Mouse (Mus musculus) T-helper 2 cell (primary cell): ENCODE measurements at regions not wholly inside any gene's neighbourhood (a gene's known extent, or its start where the extent isn't known, plus 50 kb on each side); places are given as distances from the start of the nearest gene placed in this dataset.

Experiments used
- in situ Hi-C: fragments of 300-600 bp; cut with MboI, MseI; formaldehyde crosslinking; loops from one replicate; pipeline ENCODE4 v1.15.1; 2025; ENCODE audit warnings: high pct_unique_total_duplicates

GRCm38 (mm10) chr2:137847901-137848300 is 408.5 kb upstream of the Btbd3 start:
- in situ Hi-C loops: no loop called here

GRCm38 (mm10) chr2:137827814-137828374 is 428.5 kb upstream of the Btbd3 start:
- in situ Hi-C loops: no loop called here

GRCm38 (mm10) chr2:137821344-137821916 is 434.9 kb upstream of the Btbd3 start:
- in situ Hi-C loops: no loop called here

- in situ Hi-C loops: no loop called here
Observed at GRCm38 (mm10) chr2:137814945-137815344, 441.4 kb upstream of the Btbd3 start.

- in situ Hi-C loops: no loop called here
Observed at GRCm38 (mm10) chr2:137808401-137809230, 447.7 kb upstream of the Btbd3 start.

GRCm38 (mm10) chr2:137807594-137808295 is 448.6 kb upstream of the Btbd3 start:
- in situ Hi-C loops: no loop called here

- in situ Hi-C loops: no loop called here
Observed at GRCm38 (mm10) chr2:137794841-137795240, 461.5 kb upstream of the Btbd3 start.

- in situ Hi-C loops: no loop called here
Observed at GRCm38 (mm10) chr2:137784091-137784490, 472.3 kb upstream of the Btbd3 start.

GRCm38 (mm10) chr2:137777430-137777829 is 478.9 kb upstream of the Btbd3 start:
- in situ Hi-C loops: no loop called here

GRCm38 (mm10) chr2:137764785-137765184 is 491.6 kb upstream of the Btbd3 start:
- in situ Hi-C loops: no loop called here

- in situ Hi-C loops: no loop called here
Observed at GRCm38 (mm10) chr2:137759455-137759854, 496.9 kb upstream of the Btbd3 start.

- in situ Hi-C loops: no loop called here
Observed at GRCm38 (mm10) chr2:137758389-137758788, 498.0 kb upstream of the Btbd3 start.

GRCm38 (mm10) chr2:137757231-137758212 is 498.8 kb upstream of the Btbd3 start:
- in situ Hi-C loops: no loop called here

GRCm38 (mm10) chr2:137756220-137756619 is 500.1 kb upstream of the Btbd3 start:
- in situ Hi-C loops: no loop called here

- in situ Hi-C loops: no loop called here
Observed at GRCm38 (mm10) chr2:137754481-137754880, 501.9 kb upstream of the Btbd3 start.

- in situ Hi-C loops: no loop called here
Observed at GRCm38 (mm10) chr2:137732410-137732809, 524.0 kb upstream of the Btbd3 start.

GRCm38 (mm10) chr2:137730472-137730931 is 525.9 kb upstream of the Btbd3 start:
- in situ Hi-C loops: no loop called here

GRCm38 (mm10) chr2:137729871-137730270 is 526.5 kb upstream of the Btbd3 start:
- in situ Hi-C loops: no loop called here

- in situ Hi-C loops: no loop called here
Observed at GRCm38 (mm10) chr2:137729207-137729606, 527.2 kb upstream of the Btbd3 start.

GRCm38 (mm10) chr2:137723651-137724050 is 532.7 kb upstream of the Btbd3 start:
- in situ Hi-C loops: no loop called here
